Mouse (Mus musculus) MEL (cell line): ENCODE data around the gene Pcsk4. TPM values are rescaled to one million over a fixed set of nuclear protein-coding genes. Genes with fewer than 3 reads are reported as not detected.

Source experiments
- DNase-seq: peaks from one replicate; pipeline ENCODE4 v3.0.0; 2011; ENCODE audit warnings: low read depth, low spot score
- H3K27ac ChIP-seq: 2 replicates; pipeline ENCODE4 v1.5.1; 2012; ENCODE audit warnings: low read depth, mild to moderate bottlenecking, control low read depth, low read length, moderate library complexity; ENCODE audit not compliant: control insufficient read depth
- H3K27me3 ChIP-seq, 2 experiments: fragments of 150-350 bp in 1 of 2; sonication (generic) in 1 of 2; 2 replicates each; pipeline ENCODE4 v1.6.1; 2012; ENCODE audit warnings: low read length in 2 of 2, mild to moderate bottlenecking in 2 of 2, improper control_type of control experiment in 1 of 2, moderate library complexity in 1 of 2; ENCODE audit not compliant: insufficient read depth in 2 of 2, control insufficient read depth in 1 of 2
- H3K36me3 ChIP-seq, 2 experiments: 2 replicates each; pipeline ENCODE4 v1.6.1; 2012 to 2014; ENCODE audit warnings: low read length in 2 of 2, improper control_type of control experiment in 1 of 2, inconsistent platforms in 1 of 2, mild to moderate bottlenecking in 1 of 2; ENCODE audit not compliant: insufficient read depth in 2 of 2, control insufficient read depth in 1 of 2
- H3K4me1 ChIP-seq, 2 experiments: fragments of 150-350 bp in 1 of 2; sonication (generic) in 1 of 2; 2 replicates each; pipeline ENCODE4 v1.6.1; 2012; ENCODE audit warnings: low read length in 2 of 2, improper control_type of control experiment in 1 of 2, mild to moderate bottlenecking in 1 of 2; ENCODE audit not compliant: insufficient read depth in 2 of 2, control insufficient read depth in 1 of 2
- H3K4me3 ChIP-seq, 2 experiments: fragments of 150-350 bp in 1 of 2; sonication (generic) in 1 of 2; 2 replicates each; pipeline ENCODE4 v1.5.1; 2012; ENCODE audit warnings: low read depth in 2 of 2, low read length in 2 of 2, mild to moderate bottlenecking in 2 of 2, moderate library complexity in 2 of 2, control low read depth in 1 of 2, improper control_type of control experiment in 1 of 2; ENCODE audit not compliant: control insufficient read depth in 1 of 2, insufficient read depth in 1 of 2
- H3K79me2 ChIP-seq: 2 replicates; pipeline ENCODE4 v1.6.1; 2012; ENCODE audit warnings: mild to moderate bottlenecking, low read length, moderate library complexity; ENCODE audit not compliant: control insufficient read depth, poor library complexity, insufficient read depth
- H3K9ac ChIP-seq: 2 replicates; pipeline ENCODE4 v1.6.1; 2012; ENCODE audit warnings: low read depth, mild to moderate bottlenecking, control low read depth, low read length, moderate library complexity; ENCODE audit not compliant: control insufficient read depth, poor library complexity, severe bottlenecking
- H3K9me3 ChIP-seq: fragments of 150-350 bp; sonication (generic); replicated peaks from 2 replicates; pipeline ENCODE4 v1.6.1; 2012; ENCODE audit warnings: mild to moderate bottlenecking, low read length, improper control_type of control experiment, moderate library complexity; ENCODE audit not compliant: insufficient read depth
- E2F4 ChIP-seq: IDR thresholded peaks from 2 replicates; pipeline ENCODE4 v1.6.1; 2011; ENCODE audit warnings: low read depth, low read length, improper control_type of control experiment, borderline replicate concordance
- ETS1 ChIP-seq: IDR thresholded peaks from 2 replicates; pipeline ENCODE4 v1.6.1; 2012; ENCODE audit warnings: low read depth, mild to moderate bottlenecking, inconsistent platforms, low read length, improper control_type of control experiment, moderate library complexity
- HCFC1 ChIP-seq: IDR thresholded peaks from 2 replicates; pipeline ENCODE4 v1.6.1; 2012; ENCODE audit warnings: low read depth, mild to moderate bottlenecking, inconsistent platforms, low read length, improper control_type of control experiment, moderate library complexity
- MAFK ChIP-seq: IDR thresholded peaks from 2 replicates; pipeline ENCODE4 v1.6.1; 2011; ENCODE audit warnings: low read depth, mild to moderate bottlenecking, low read length, improper control_type of control experiment, borderline replicate concordance
- MXI1 ChIP-seq: IDR thresholded peaks from 2 replicates; pipeline ENCODE4 v1.6.1; 2011; ENCODE audit warnings: mild to moderate bottlenecking, low read depth, low read length, improper control_type of control experiment
- MYB ChIP-seq: IDR thresholded peaks from 2 replicates; pipeline ENCODE4 v1.6.1; 2011; ENCODE audit warnings: mild to moderate bottlenecking, low read depth, low read length, improper control_type of control experiment
- NRF1 ChIP-seq: IDR thresholded peaks from 2 replicates; pipeline ENCODE4 v1.6.1; 2014; ENCODE audit warnings: low read depth, mild to moderate bottlenecking, inconsistent platforms, low read length, improper control_type of control experiment, moderate library complexity; ENCODE audit not compliant: poor library complexity, insufficient read depth, severe bottlenecking
- POLR2A ChIP-seq, 2 experiments: IDR thresholded peaks; 2 replicates each; pipeline ENCODE4 v1.6.1; 2011 to 2012; ENCODE audit warnings: low read length in 2 of 2, mild to moderate bottlenecking in 2 of 2, control low read depth in 1 of 2, improper control_type of control experiment in 1 of 2, low read depth in 1 of 2, moderate library complexity in 1 of 2; ENCODE audit not compliant: control insufficient read depth in 1 of 2, insufficient read depth in 1 of 2, poor library complexity in 1 of 2
- POLR2AphosphoS2 ChIP-seq: IDR thresholded peaks from 2 replicates; pipeline ENCODE4 v1.6.1; 2011; ENCODE audit warnings: low read length, improper control_type of control experiment
- RAD21 ChIP-seq: IDR thresholded peaks from 2 replicates; pipeline ENCODE4 v1.6.1; 2011; ENCODE audit warnings: mild to moderate bottlenecking, low read depth, low read length, improper control_type of control experiment
- RCOR1 ChIP-seq: IDR thresholded peaks from 2 replicates; pipeline ENCODE4 v1.6.1; 2012; ENCODE audit warnings: low read depth, mild to moderate bottlenecking, inconsistent platforms, low read length, improper control_type of control experiment
- TAL1 ChIP-seq: IDR thresholded peaks from 2 replicates; pipeline ENCODE4 v1.6.1; 2012; ENCODE audit warnings: mild to moderate bottlenecking, inconsistent platforms, low read length, moderate library complexity, mixed read lengths
- TBP ChIP-seq: IDR thresholded peaks from 2 replicates; pipeline ENCODE4 v1.8.0; 2011; ENCODE audit warnings: low read depth, low read length, improper control_type of control experiment
- ZKSCAN1 ChIP-seq: IDR thresholded peaks from 2 replicates; pipeline ENCODE4 v1.6.1; 2012; ENCODE audit warnings: low read depth, mild to moderate bottlenecking, inconsistent platforms, low read length, improper control_type of control experiment, moderate library complexity
- polyA plus RNA-seq, 2 experiments: library from polyadenylated mRNA; stranded (reverse) in 1 of 2; unstranded in 1 of 2; fragments of >175 nt in 1 of 2; fragments of >200 nt in 1 of 2; gene quantifications; 2 replicates each; pipeline versions ENCODE4 v1.2.1 to v1.2.4; 2012; ENCODE audit warnings: low replicate concordance in 2 of 2, low read depth in 1 of 2; ENCODE audit not compliant: insufficient read length in 2 of 2, insufficient read depth in 1 of 2, missing spikeins in 1 of 2
- total RNA-seq: library from RNA; depleted of rRNA; stranded (reverse); fragments of 300-350 nt; gene quantifications from 2 replicates; pipeline ENCODE4 v1.2.3, GENCODE M21; 2012

Pcsk4 gene
- total and polyA plus RNA-seq, 3 experiments, result 6.5 to 23.1 TPM; not detected in 1

- TF ChIP-seq POLR2AphosphoS2 (no peak), NRF1 (peak; percentile 43; the same call in 1 of the 2 replicates), MYB (no peak), POLR2A (IDR thresholded peaks at IDR 0.05; ENCODE audit: control insufficient read depth in 1 of 2, insufficient read depth in 1 of 2, low read depth in 1 of 2, low read length in 2 of 2, poor library complexity in 1 of 2) (peak in 1 of 2 experiments; percentile 44; a peak in 1 of 4 replicates), MXI1 (no peak), RAD21 (no peak), ZKSCAN1 (no peak), E2F4 (no peak)
- H3K9ac ChIP-seq, result peak overlapping the region; percentile 40
- H3K79me2 ChIP-seq, result no peaks in the 10 kb centered on the region
- H3K27ac ChIP-seq, result no peak overlapping the region
- peak overlapping the region; percentile 55 for H3K4me3 ChIP-seq
- peak; percentile 82 for DNase-seq
- H3K4me1 ChIP-seq, result 0 out of 4 replicates have a peak, but pooled peaks cover 0 to 2% of the 10 kb centered on the region in 2 experiments
- H3K27me3 ChIP-seq, result no peaks in the 10 kb centered on the region
- H3K9me3 ChIP-seq, result no peaks in the 10 kb centered on the region
- H3K36me3 ChIP-seq, result no peaks in the 10 kb centered on the region
Observed at GRCm38 (mm10) chr10:80304862-80305261, 24.4 kb downstream of the Pcsk4 start.

- Histone ChIP-seq H3K4me3 (peak overlapping the region; percentile 55), H3K27ac (no peak overlapping the region), H3K36me3 (no peaks in the 10 kb centered on the region), H3K27me3 (no peaks in the 10 kb centered on the region), H3K9ac (peak overlapping the region; percentile 40), H3K9me3 (no peaks in the 10 kb centered on the region), H3K4me1 (0 out of 4 replicates have a peak, but pooled peaks cover 0 to 2% of the 10 kb centered on the region in 2 experiments), H3K79me2 (no peaks in the 10 kb centered on the region)
- TF ChIP-seq POLR2A (IDR thresholded peaks at IDR 0.05; ENCODE audit: control insufficient read depth in 1 of 2, insufficient read depth in 1 of 2, low read depth in 1 of 2, low read length in 2 of 2, poor library complexity in 1 of 2) (no peak), TBP (peak; percentile 76), MAFK (0 out of 2 replicates have a peak, but pooled peaks have one; percentile 16), RAD21 (no peak), MXI1 (0 out of 2 replicates have a peak, but pooled peaks have one; percentile 21), TAL1 (peak; percentile 65)
- peak; percentile 68 for DNase-seq
Observed at GRCm38 (mm10) chr10:80304458-80304857, 24.8 kb downstream of the Pcsk4 start.

GRCm38 (mm10) chr10:80302471-80302881, 26.8 kb downstream of the Pcsk4 start:
- no peaks in the 10 kb centered on the region for H3K9me3 ChIP-seq
- H3K4me3 ChIP-seq, result no peak overlapping the region
- H3K27ac ChIP-seq, result no peak overlapping the region
- H3K4me1 ChIP-seq, result peaks cover 0 to 4% of the 10 kb centered on the region in 2 experiments; a peak in 1 of 4 replicates
- H3K36me3 ChIP-seq, result no peaks in the 10 kb centered on the region
- no peak overlapping the region for H3K9ac ChIP-seq
- TF ChIP-seq POLR2AphosphoS2 (no peak), HCFC1 (no peak), ETS1 (no peak), TAL1 (no peak), RCOR1 (no peak)
- no peak for DNase-seq
- H3K27me3 ChIP-seq, result no peaks in the 10 kb centered on the region
- H3K79me2 ChIP-seq, result no peaks in the 10 kb centered on the region
